Mouse (Mus musculus) midbrain, embryonic 12.5 days (tissue): ENCODE results near the gene Gm826. TPM values are rescaled to one million over a fixed set of nuclear protein-coding genes. Genes with fewer than 3 reads are reported as not detected.

Experiments
- ATAC-seq: fragments of 200-750 bp; cut with Nextera tagmentation; 2 replicates; pipeline ENCODE4 v1.8.0; 2017; ENCODE audit warnings: low read depth, moderate TSS enrichment, moderate library complexity; ENCODE audit not compliant: low FRiP score
- H3K27ac ChIP-seq: fragments of 300-500 bp; sonication (generic); replicated peaks from 2 replicates; pipeline ENCODE4 v1.5.1; 2016; ENCODE audit warnings: mild to moderate bottlenecking
- H3K27me3 ChIP-seq: fragments of 300-500 bp; sonication (generic); 2 replicates; pipeline ENCODE4 v1.6.1; 2016; ENCODE audit warnings: mild to moderate bottlenecking
- H3K36me3 ChIP-seq: fragments of 300-500 bp; sonication (generic); 2 replicates; pipeline ENCODE4 v1.6.1; 2016
- H3K4me1 ChIP-seq: fragments of 300-500 bp; sonication (generic); 2 replicates; pipeline ENCODE4 v1.6.1; 2016
- H3K4me2 ChIP-seq: fragments of 300-500 bp; sonication (generic); replicated peaks from 2 replicates; pipeline ENCODE4 v1.6.1; 2016; ENCODE audit warnings: mild to moderate bottlenecking, moderate library complexity
- H3K4me3 ChIP-seq: fragments of 300-500 bp; sonication (generic); 2 replicates; pipeline ENCODE4 v1.5.1; 2016; ENCODE audit warnings: mild to moderate bottlenecking
- H3K9ac ChIP-seq: fragments of 300-500 bp; sonication (generic); replicated peaks from 2 replicates; pipeline ENCODE4 v1.6.1; 2016; ENCODE audit warnings: mild to moderate bottlenecking, moderate library complexity
- H3K9me3 ChIP-seq: fragments of 300-500 bp; sonication (generic); 2 replicates; pipeline ENCODE4 v1.6.1; 2016; ENCODE audit warnings: mild to moderate bottlenecking
- whole genome bisulfite sequencing: fragments of 180-500 bp; shearing (Covaris S2); methylation state at CpG from one replicate; pipeline ENCODE4 v1.1.7; 2016; 5-methylcytosine and 5-hydroxymethylcytosine counted together
- polyA plus RNA-seq: library from polyadenylated mRNA; unstranded; fragments of >200 nt; fragmentation: Nextera tagmentation; extraction: Ambion mirVana; gene quantifications from 2 replicates; pipeline ENCODE4 v1.2.1, GENCODE M21; 2016

Gene Gm826
- polyA plus RNA-seq, 1 experiment from 2014 or later, result 0.33 TPM

GRCm38 (mm10) chr2:160321829-160322228 is 12.1 kb downstream of the Gm826 start:
- H3K9me3 ChIP-seq, result no peaks in the 10 kb centered on the region
- H3K4me3 ChIP-seq, result no peak overlapping the region
- 57% methylated on average over 4 of the region's 4 CpGs for WGBS
- H3K4me1 ChIP-seq, result no peaks in the 10 kb centered on the region
- H3K27me3 ChIP-seq, result no peaks in the 10 kb centered on the region
- H3K9ac ChIP-seq, result no peak overlapping the region
- no peaks in the 10 kb centered on the region for H3K36me3 ChIP-seq
- no peak for ATAC-seq
- H3K27ac ChIP-seq, result no peak overlapping the region
- no peak overlapping the region for H3K4me2 ChIP-seq

- ATAC-seq, result no peak
- Histone ChIP-seq H3K27me3 (no peaks in the 10 kb centered on the region), H3K27ac (no peak overlapping the region), H3K9ac (no peak overlapping the region), H3K4me1 (peaks cover 5% of the 10 kb centered on the region; the same call in 1 of the 2 replicates), H3K9me3 (no peaks in the 10 kb centered on the region), H3K36me3 (no peaks in the 10 kb centered on the region), H3K4me3 (no peak overlapping the region), H3K4me2 (no peak overlapping the region)
- WGBS, result 86% methylated on average over 4 of the region's 4 CpGs
These were observed 15.7 kb downstream of the Gm826 start for GRCm38 (mm10) chr2:160318255-160318654.

- no peak overlapping the region for H3K27ac ChIP-seq
- no peak overlapping the region for H3K9ac ChIP-seq
- H3K27me3 ChIP-seq, result no peaks in the 10 kb centered on the region
- H3K36me3 ChIP-seq, result no peaks in the 10 kb centered on the region
- ATAC-seq, result no peak
- no peaks in the 10 kb centered on the region for H3K9me3 ChIP-seq
- H3K4me2 ChIP-seq, result no peak overlapping the region
- no peak overlapping the region for H3K4me3 ChIP-seq
- 41% methylated on average over 12 of the region's 12 CpGs for WGBS
- peaks cover 5% of the 10 kb centered on the region; the same call in 1 of the 2 replicates for H3K4me1 ChIP-seq
These were observed 20.4 kb downstream of the Gm826 start for GRCm38 (mm10) chr2:160313595-160314007.

GRCm38 (mm10) chr2:160305070-160305469 is 28.9 kb downstream of the Gm826 start:
- Histone ChIP-seq H3K4me1 (no peaks in the 10 kb centered on the region), H3K4me2 (no peak overlapping the region), H3K9me3 (no peaks in the 10 kb centered on the region), H3K36me3 (no peaks in the 10 kb centered on the region), H3K27me3 (no peaks in the 10 kb centered on the region), H3K27ac (no peak overlapping the region), H3K4me3 (no peak overlapping the region), H3K9ac (no peak overlapping the region)
- ATAC-seq, result no peak
- WGBS, result 88% methylated on average over 3 of the region's 3 CpGs

GRCm38 (mm10) chr2:160303992-160304391 is 30.0 kb downstream of the Gm826 start:
- H3K36me3 ChIP-seq, result no peaks in the 10 kb centered on the region
- H3K4me3 ChIP-seq, result no peak overlapping the region
- H3K27ac ChIP-seq, result no peak overlapping the region
- no peaks in the 10 kb centered on the region for H3K9me3 ChIP-seq
- no peak overlapping the region for H3K9ac ChIP-seq
- no peak overlapping the region for H3K4me2 ChIP-seq
- 90% methylated on average over 2 of the region's 2 CpGs for WGBS
- ATAC-seq, result no peak
- no peaks in the 10 kb centered on the region for H3K27me3 ChIP-seq
- no peaks in the 10 kb centered on the region for H3K4me1 ChIP-seq

- H3K4me1 ChIP-seq, result no peaks in the 10 kb centered on the region
- no peak for ATAC-seq
- no peak overlapping the region for H3K4me2 ChIP-seq
- no peaks in the 10 kb centered on the region for H3K9me3 ChIP-seq
- H3K27ac ChIP-seq, result no peak overlapping the region
- no peaks in the 10 kb centered on the region for H3K27me3 ChIP-seq
- WGBS, result 71% methylated on average over 4 of the region's 4 CpGs
- no peaks in the 10 kb centered on the region for H3K36me3 ChIP-seq
- no peak overlapping the region for H3K9ac ChIP-seq
- no peak overlapping the region for H3K4me3 ChIP-seq
These were observed 31.9 kb downstream of the Gm826 start for GRCm38 (mm10) chr2:160302013-160302412.

- Histone ChIP-seq H3K4me2 (no peak overlapping the region), H3K36me3 (no peaks in the 10 kb centered on the region), H3K4me1 (no peaks in the 10 kb centered on the region), H3K9me3 (no peaks in the 10 kb centered on the region), H3K9ac (no peak overlapping the region), H3K4me3 (no peak overlapping the region), H3K27ac (no peak overlapping the region), H3K27me3 (no peaks in the 10 kb centered on the region)
- ATAC-seq, result no peak
These were observed 35.4 kb downstream of the Gm826 start for GRCm38 (mm10) chr2:160298586-160298985.

GRCm38 (mm10) chr2:160288538-160289151 is 45.3 kb downstream of the Gm826 start:
- H3K27me3 ChIP-seq, result no peaks in the 10 kb centered on the region
- no peak overlapping the region for H3K9ac ChIP-seq
- 80% methylated on average over 10 of the region's 10 CpGs for WGBS
- H3K27ac ChIP-seq, result no peak overlapping the region
- no peak for ATAC-seq
- no peaks in the 10 kb centered on the region for H3K4me1 ChIP-seq
- H3K9me3 ChIP-seq, result no peaks in the 10 kb centered on the region
- no peak overlapping the region for H3K4me3 ChIP-seq
- H3K36me3 ChIP-seq, result no peaks in the 10 kb centered on the region
- no peak overlapping the region for H3K4me2 ChIP-seq

GRCm38 (mm10) chr2:160275959-160276657 is 57.9 kb downstream of the Gm826 start:
- Histone ChIP-seq H3K36me3 (no peaks in the 10 kb centered on the region), H3K4me2 (no peak overlapping the region), H3K9me3 (no peaks in the 10 kb centered on the region), H3K4me3 (no peak overlapping the region), H3K4me1 (no peaks in the 10 kb centered on the region), H3K27ac (no peak overlapping the region), H3K9ac (no peak overlapping the region), H3K27me3 (no peaks in the 10 kb centered on the region)
- ATAC-seq, result no peak
- WGBS, result 91% methylated on average over 5 of the region's 5 CpGs

- Histone ChIP-seq H3K4me3 (no peak overlapping the region), H3K9ac (no peak overlapping the region)
- 91% methylated on average over 11 of the region's 11 CpGs for WGBS
These were observed 66.0 kb downstream of the Gm826 start for GRCm38 (mm10) chr2:160267828-160268453.

GRCm38 (mm10) chr2:160263861-160264260 is 70.1 kb downstream of the Gm826 start:
- Histone ChIP-seq H3K9me3 (no peaks in the 10 kb centered on the region), H3K36me3 (no peaks in the 10 kb centered on the region), H3K27me3 (no peaks in the 10 kb centered on the region), H3K4me1 (no peaks in the 10 kb centered on the region), H3K9ac (no peak overlapping the region), H3K4me2 (no peak overlapping the region), H3K27ac (no peak overlapping the region), H3K4me3 (no peak overlapping the region)
- WGBS, result 91% methylated on average over 8 of the region's 8 CpGs
- no peak for ATAC-seq

More at GRCm38 (mm10) chr2:160267828-160268453, 66.0 kb downstream of the Gm826 start:
- Histone ChIP-seq H3K9me3 (no peaks in the 10 kb centered on the region), H3K4me2 (no peak overlapping the region), H3K27me3 (no peaks in the 10 kb centered on the region), H3K27ac (no peak overlapping the region), H3K4me1 (no peaks in the 10 kb centered on the region), H3K36me3 (no peaks in the 10 kb centered on the region)
- no peak for ATAC-seq

GRCm38 (mm10) chr2:160261538-160261937 is 72.4 kb downstream of the Gm826 start:
- Histone ChIP-seq H3K4me1 (no peaks in the 10 kb centered on the region), H3K9me3 (no peaks in the 10 kb centered on the region), H3K27ac (no peak overlapping the region), H3K27me3 (no peaks in the 10 kb centered on the region), H3K9ac (no peak overlapping the region), H3K4me3 (no peak overlapping the region), H3K36me3 (no peaks in the 10 kb centered on the region), H3K4me2 (no peak overlapping the region)
- WGBS, result 81% methylated on average over 3 of the region's 3 CpGs
- ATAC-seq, result no peak
